Comparison of ENCODE assay signal across 8 mouse cellular contexts in genomic region chr1:20058245-20058644, GRCm38 (mm10).
A peak's percentile ranks its signal among the peaks of the same experiment; 100 is the strongest.
DNase-seq lines count a peak whose midpoint lies in the region; ATAC-seq and TF ChIP-seq lines count a peak whose summit lies in the region.

No protein-coding gene starts in this region.

- ATAC-seq in midbrain, embryonic 12.5 days (ENCODE audit: low FRiP score, low read depth), result 0 out of 2 replicates have a peak, but pooled peaks have one; percentile 19
- no peak for ATAC-seq in midbrain, embryonic 16.5 days
- ATAC-seq in stomach, postnatal 0 days (ENCODE audit: low FRiP score, low TSS enrichment), result peak; percentile 42; the same call in 1 of the 2 replicates
- ATAC-seq in megakaryocyte-erythroid progenitor cell, adult 5-6 weeks (replicated peaks; ENCODE audit: low FRiP score, low TSS enrichment, poor library complexity, severe bottlenecking), result no peak

- H3K9me3 ChIP-seq in midbrain, embryonic 12.5 days, result no peaks in the 10 kb centered on the region
- no peaks in the 10 kb centered on the region for H3K9me3 ChIP-seq in midbrain, embryonic 16.5 days (replicated peaks; ENCODE audit: control insufficient read depth, low read length, poor library complexity, severe bottlenecking)
- H3K9me3 ChIP-seq in stomach, postnatal 0 days (ENCODE audit: control insufficient read depth, low read length), result no peaks in the 10 kb centered on the region

- H3K9ac ChIP-seq in midbrain, embryonic 12.5 days (replicated peaks), result no peak overlapping the region
- H3K9ac ChIP-seq in midbrain, embryonic 16.5 days (ENCODE audit: low read depth, low read length), result no peak overlapping the region
- no peak overlapping the region for H3K9ac ChIP-seq in heart, adult 2 months (ENCODE audit: low read depth, low read length)
- no peak overlapping the region for H3K9ac ChIP-seq in stomach, postnatal 0 days (ENCODE audit: low read length)

- no peak overlapping the region for H3K4me3 ChIP-seq in midbrain, embryonic 12.5 days
- no peak overlapping the region for H3K4me3 ChIP-seq in midbrain, embryonic 16.5 days (ENCODE audit: low read depth, low read length)
- H3K4me3 ChIP-seq in heart, adult 2 months, result no peak overlapping the region
- no peak overlapping the region for H3K4me3 ChIP-seq in stomach, postnatal 0 days (ENCODE audit: low read depth, low read length)

- H3K4me1 ChIP-seq in midbrain, embryonic 12.5 days, result no peaks in the 10 kb centered on the region
- H3K4me1 ChIP-seq in midbrain, embryonic 16.5 days (ENCODE audit: control insufficient read depth, insufficient read depth, low read length), result no peaks in the 10 kb centered on the region
- H3K4me1 ChIP-seq in heart, adult 2 months (ENCODE audit: control insufficient read depth, insufficient read depth, low read length), result no peaks in the 10 kb centered on the region
- no peaks in the 10 kb centered on the region for H3K4me1 ChIP-seq in stomach, postnatal 0 days (replicated peaks; ENCODE audit: control insufficient read depth, insufficient read depth)

- no peak for TF ChIP-seq CTCF in heart, adult 2 months (IDR thresholded peaks at IDR 0.05)
- no peak for TF ChIP-seq CTCF in stomach, postnatal 0 days (IDR thresholded peaks at IDR 0.05; ENCODE audit: low read depth)

- no peaks in the 10 kb centered on the region for H3K36me3 ChIP-seq in midbrain, embryonic 12.5 days
- no peaks in the 10 kb centered on the region for H3K36me3 ChIP-seq in midbrain, embryonic 16.5 days (ENCODE audit: control insufficient read depth, insufficient read depth, low read length)
- no peaks in the 10 kb centered on the region for H3K36me3 ChIP-seq in heart, adult 2 months (ENCODE audit: control insufficient read depth, insufficient read depth, low read length)
- no peaks in the 10 kb centered on the region for H3K36me3 ChIP-seq in stomach, postnatal 0 days (ENCODE audit: control insufficient read depth, insufficient read depth, low read length)

- TF ChIP-seq POLR2A in heart, adult 2 months (IDR thresholded peaks at IDR 0.05; ENCODE audit: insufficient read depth, low read depth, low read length), result no peak

- H3K27me3 ChIP-seq in midbrain, embryonic 12.5 days, result no peaks in the 10 kb centered on the region
- no peaks in the 10 kb centered on the region for H3K27me3 ChIP-seq in midbrain, embryonic 16.5 days (ENCODE audit: control insufficient read depth, insufficient read depth, low read depth, low read length)
- no peaks in the 10 kb centered on the region for H3K27me3 ChIP-seq in heart, adult 2 months (ENCODE audit: control insufficient read depth, insufficient read depth, low read length)
- H3K27me3 ChIP-seq in stomach, postnatal 0 days (ENCODE audit: control insufficient read depth, insufficient read depth, low read length), result no peaks in the 10 kb centered on the region

- peak; percentile 25 to 54 for DNase-seq in adrenal gland, adult (ENCODE audit: inconsistent age in 2 of 2, low spot score in 1 of 2)
- DNase-seq in adrenal gland, postnatal 4 days (ENCODE audit: low spot score in 2 of 2), result no peak
- DNase-seq in heart, adult 2 months, result peak; percentile 52 to 67
- peak; percentile 44 to 63 for DNase-seq in kidney, postnatal 25 days
- DNase-seq in stomach, postnatal 0 days (ENCODE audit: low spot score), result peak; percentile 18

- TF ChIP-seq EP300 in heart, adult 2 months (IDR thresholded peaks at IDR 0.05; ENCODE audit: insufficient read depth, low read depth, low read length), result no peak
- no peak for TF ChIP-seq EP300 in stomach, postnatal 0 days (optimal IDR thresholded peaks at IDR 0.05)

- no peak overlapping the region for H3K27ac ChIP-seq in midbrain, embryonic 12.5 days (replicated peaks)
- H3K27ac ChIP-seq in midbrain, embryonic 16.5 days (ENCODE audit: low read length), result no peak overlapping the region
- no peak overlapping the region for H3K27ac ChIP-seq in heart, adult 2 months
- H3K27ac ChIP-seq in stomach, postnatal 0 days (replicated peaks), result no peak overlapping the region

- intact Hi-C loops in heart, adult 2 months (cut with DNase I), result no loop called here

- H3K79me2 ChIP-seq in heart, adult 2 months (replicated peaks; ENCODE audit: control insufficient read depth, insufficient read depth, low read length), result no peaks in the 10 kb centered on the region

- WGBS in midbrain, embryonic 12.5 days, result 63% methylated on average over 3 of the region's 3 CpGs
- 54% methylated on average over 3 of the region's 3 CpGs for WGBS in midbrain, embryonic 16.5 days
- 28% methylated on average over 3 of the region's 3 CpGs for WGBS in heart, adult 2 months
- 60% methylated on average over 3 of the region's 3 CpGs for WGBS in stomach, postnatal 0 days

- no peak overlapping the region for H3K4me2 ChIP-seq in midbrain, embryonic 12.5 days (replicated peaks)
- H3K4me2 ChIP-seq in midbrain, embryonic 16.5 days (ENCODE audit: low read length), result no peak overlapping the region
- H3K4me2 ChIP-seq in stomach, postnatal 0 days (replicated peaks; ENCODE audit: low read depth), result no peak overlapping the region

Comparison
In these comparisons a context has a peak if more than half of its experiments do, and no peak if none do; other contexts are left out.
1. DNase-seq: peak in adrenal gland, adult (2 of 2), heart, adult 2 months (2 of 2), kidney, postnatal 25 days (2 of 2) and stomach, postnatal 0 days (single experiment); none in adrenal gland, postnatal 4 days (0 of 2).
2. ATAC-seq: peak in midbrain, embryonic 12.5 days (single experiment) and stomach, postnatal 0 days (single experiment); none in midbrain, embryonic 16.5 days (single experiment) and megakaryocyte-erythroid progenitor cell, adult 5-6 weeks (single experiment).